Mouse (Mus musculus) myocyte (in vitro differentiated cells): ENCODE results near the gene Cd68. TPM values are rescaled to one million over a fixed set of nuclear protein-coding genes. Genes with fewer than 3 reads are reported as not detected.

Source experiments
- H3K27me3 ChIP-seq: one replicate; pipeline ENCODE4 v1.6.1; 2011; ENCODE audit not compliant: control insufficient read depth, insufficient read depth, insufficient read length
- H3K36me3 ChIP-seq: one replicate; pipeline ENCODE4 v1.6.1; 2011; ENCODE audit not compliant: control insufficient read depth, insufficient read depth
- H3K4me2 ChIP-seq: one replicate; pipeline ENCODE4 v1.6.1; 2011; ENCODE audit warnings: low read depth, control low read depth
- H3K4me3 ChIP-seq: one replicate; pipeline ENCODE4 v1.5.1; 2011; ENCODE audit warnings: mild to moderate bottlenecking, control low read depth, moderate library complexity
- H3K79me2 ChIP-seq: one replicate; pipeline ENCODE4 v1.6.1; 2011; ENCODE audit not compliant: control insufficient read depth, insufficient read depth
- H3ac ChIP-seq: one replicate; pipeline ENCODE4 v1.6.1; 2011; ENCODE audit not compliant: control insufficient read depth, insufficient read length
- CEBPB ChIP-seq: IDR thresholded peaks from 2 replicates; pipeline ENCODE4 v1.6.1; 2011; ENCODE audit warnings: mild to moderate bottlenecking, moderate library complexity; ENCODE audit not compliant: poor library complexity, insufficient read depth, severe bottlenecking
- E2F4 ChIP-seq: IDR thresholded peaks from one replicate; pipeline ENCODE4 v1.6.1; 2011; ENCODE audit warnings: mild to moderate bottlenecking, control low read depth, moderate library complexity; ENCODE audit not compliant: insufficient read depth
- MAX ChIP-seq: IDR thresholded peaks from one replicate; pipeline ENCODE4 v1.6.1; 2011; ENCODE audit warnings: low read depth, mild to moderate bottlenecking, control low read depth
- MYOD1 ChIP-seq, 3 experiments: IDR thresholded peaks; one replicate each; pipeline ENCODE4 v1.6.1; 2011; ENCODE audit warnings: control low read depth in 2 of 3, low read depth in 2 of 3, mild to moderate bottlenecking in 2 of 3, moderate library complexity in 1 of 3; ENCODE audit not compliant: insufficient read length in 2 of 3, control insufficient read depth in 1 of 3
- MYOG ChIP-seq, 3 experiments: IDR thresholded peaks; one replicate each; pipeline ENCODE4 v1.6.1; 2011; ENCODE audit warnings: control low read depth in 2 of 3, low read depth in 2 of 3, mild to moderate bottlenecking in 2 of 3; ENCODE audit not compliant: insufficient read length in 2 of 3, control insufficient read depth in 1 of 3, insufficient read depth in 1 of 3
- POLR2A ChIP-seq: IDR thresholded peaks from one replicate; pipeline ENCODE4 v1.6.1; 2011; ENCODE audit warnings: low read depth, mild to moderate bottlenecking, control low read depth, moderate library complexity; ENCODE audit not compliant: insufficient read length
- POLR2AphosphoS2 ChIP-seq: IDR thresholded peaks from one replicate; pipeline ENCODE4 v1.6.1; 2011; ENCODE audit warnings: low read depth, control low read depth; ENCODE audit not compliant: insufficient read length
- REST ChIP-seq: IDR thresholded peaks from one replicate; pipeline ENCODE4 v1.6.1; 2011; ENCODE audit warnings: mild to moderate bottlenecking, control low read depth, moderate library complexity; ENCODE audit not compliant: insufficient read depth, insufficient read length
- SRF ChIP-seq: IDR thresholded peaks from one replicate; pipeline ENCODE4 v1.6.1; 2011; ENCODE audit warnings: low read depth; ENCODE audit not compliant: control insufficient read depth, insufficient read length
- TCF12 ChIP-seq: IDR thresholded peaks from one replicate; pipeline ENCODE4 v1.6.1; 2011; ENCODE audit warnings: mild to moderate bottlenecking, control low read depth; ENCODE audit not compliant: poor library complexity, insufficient read depth, severe bottlenecking
- TCF3 ChIP-seq: IDR thresholded peaks from one replicate; pipeline ENCODE4 v1.6.1; 2011; ENCODE audit warnings: low read depth, control low read depth; ENCODE audit not compliant: insufficient read length
- USF1 ChIP-seq: IDR thresholded peaks from one replicate; pipeline ENCODE4 v1.6.1; 2011; ENCODE audit warnings: low read depth, mild to moderate bottlenecking, control low read depth, moderate library complexity
- polyA plus RNA-seq: library from polyadenylated mRNA; unstranded; fragments of >200 nt; fragmentation: generic; extraction: Trizol; gene quantifications from one replicate; pipeline ENCODE4 v1.2.1, GENCODE M21; 2012; ENCODE audit warnings: missing spikeins

The Cd68 gene
- polyA plus RNA-seq, 1 experiment = 0.96 TPM

- TF ChIP-seq E2F4 = no peak
- TF ChIP-seq MYOD1 (IDR thresholded peaks at IDR 0.05; ENCODE audit: control insufficient read depth in 1 of 3, insufficient read length in 2 of 3, low read depth in 2 of 3) = no peak
- TF ChIP-seq POLR2AphosphoS2 = no peak
- no peak for TF ChIP-seq REST
- no peak for TF ChIP-seq POLR2A
- TF ChIP-seq USF1 = no peak
- TF ChIP-seq CEBPB = no peak
- no peak for TF ChIP-seq SRF
- no peak for TF ChIP-seq MYOG (IDR thresholded peaks at IDR 0.05; ENCODE audit: control insufficient read depth in 1 of 3, insufficient read depth in 1 of 3, insufficient read length in 2 of 3, low read depth in 2 of 3)
- no peak for TF ChIP-seq TCF3
- TF ChIP-seq MAX = no peak
- no peak for TF ChIP-seq TCF12
- no peaks in the 10 kb centered on the region for H3K36me3 ChIP-seq
Observed at GRCm38 (mm10) chr11:69693421-69693965, 27.5 kb upstream of the Cd68 start.

GRCm38 (mm10) chr11:69692863-69693262 lies 26.9 kb upstream of the Cd68 start:
- H3K4me3 ChIP-seq = no peak overlapping the region
- TF ChIP-seq MYOG (IDR thresholded peaks at IDR 0.05; ENCODE audit: control insufficient read depth in 1 of 3, insufficient read depth in 1 of 3, insufficient read length in 2 of 3, low read depth in 2 of 3) = no peak
- TF ChIP-seq REST = no peak
- TF ChIP-seq SRF = no peak
- no peak for TF ChIP-seq MYOD1 (IDR thresholded peaks at IDR 0.05; ENCODE audit: control insufficient read depth in 1 of 3, insufficient read length in 2 of 3, low read depth in 2 of 3)
- no peak for TF ChIP-seq USF1
- no peak for TF ChIP-seq TCF3
- no peak for TF ChIP-seq MAX
- no peak for TF ChIP-seq TCF12
- H3K27me3 ChIP-seq = no peaks in the 10 kb centered on the region
- no peak overlapping the region for H3K4me2 ChIP-seq
- H3K79me2 ChIP-seq = no peaks in the 10 kb centered on the region
- H3K36me3 ChIP-seq = no peaks in the 10 kb centered on the region
- no peak overlapping the region for H3ac ChIP-seq

More at GRCm38 (mm10) chr11:69693421-69693965, 27.5 kb upstream of the Cd68 start:
- Histone ChIP-seq H3ac (no peak overlapping the region), H3K4me3 (no peak overlapping the region), H3K79me2 (no peaks in the 10 kb centered on the region), H3K4me2 (no peak overlapping the region), H3K27me3 (no peaks in the 10 kb centered on the region)

- Histone ChIP-seq H3ac (no peak overlapping the region), H3K36me3 (no peaks in the 10 kb centered on the region), H3K79me2 (no peaks in the 10 kb centered on the region), H3K4me3 (no peak overlapping the region), H3K4me2 (no peak overlapping the region), H3K27me3 (no peaks in the 10 kb centered on the region)
- TF ChIP-seq MYOD1 (IDR thresholded peaks at IDR 0.05; ENCODE audit: control insufficient read depth in 1 of 3, insufficient read length in 2 of 3, low read depth in 2 of 3) (peak in 1 of 3 experiments; percentile 46), USF1 (no peak), MYOG (IDR thresholded peaks at IDR 0.05; ENCODE audit: control insufficient read depth in 1 of 3, insufficient read depth in 1 of 3, insufficient read length in 2 of 3, low read depth in 2 of 3) (peak in 1 of 3 experiments; percentile 14), E2F4 (no peak), POLR2AphosphoS2 (no peak)
Observed at GRCm38 (mm10) chr11:69692196-69692811, 26.4 kb upstream of the Cd68 start.

- Histone ChIP-seq H3K36me3 (no peaks in the 10 kb centered on the region), H3K4me2 (no peak overlapping the region), H3K27me3 (no peaks in the 10 kb centered on the region), H3K79me2 (no peaks in the 10 kb centered on the region), H3ac (no peak overlapping the region), H3K4me3 (no peak overlapping the region)
- TF ChIP-seq TCF12 = no peak
- no peak for TF ChIP-seq POLR2A
- no peak for TF ChIP-seq TCF3
- no peak for TF ChIP-seq MYOG (IDR thresholded peaks at IDR 0.05; ENCODE audit: control insufficient read depth in 1 of 3, insufficient read depth in 1 of 3, insufficient read length in 2 of 3, low read depth in 2 of 3)
- TF ChIP-seq REST = no peak
- no peak for TF ChIP-seq USF1
- no peak for TF ChIP-seq MAX
- TF ChIP-seq SRF = no peak
- no peak for TF ChIP-seq POLR2AphosphoS2
- no peak for TF ChIP-seq CEBPB
Observed at GRCm38 (mm10) chr11:69689891-69690290, 23.9 kb upstream of the Cd68 start.

- H3ac ChIP-seq = no peak overlapping the region
- H3K4me2 ChIP-seq = no peak overlapping the region
- TF ChIP-seq POLR2AphosphoS2 (no peak), REST (no peak), CEBPB (no peak), E2F4 (no peak), POLR2A (no peak)
- no peaks in the 10 kb centered on the region for H3K27me3 ChIP-seq
- no peak overlapping the region for H3K4me3 ChIP-seq
- H3K79me2 ChIP-seq = no peaks in the 10 kb centered on the region
- H3K36me3 ChIP-seq = no peaks in the 10 kb centered on the region
Observed at GRCm38 (mm10) chr11:69687061-69687460, 21.1 kb upstream of the Cd68 start.
